Mouse (Mus musculus): ENCODE results near the gene Plpp4. TPM values are rescaled to one million over a fixed set of nuclear protein-coding genes. Genes with fewer than 3 reads are reported as not detected.

Gene Plpp4
- total RNA-seq (2012; rRNA removed): not detected in 2 replicates
- total RNA-seq (2014; rRNA removed): not detected in 2 replicates
- polyA plus RNA-seq (2012; ENCODE audit: insufficient read length, low read depth): not detected in 2 replicates

- no peaks in the 10 kb centered on the region for H3K9me3 ChIP-seq (replicated peaks; ENCODE audit: low read length)
- DNase-seq (ENCODE audit: extremely low read depth): no peak
- H3K79me2 ChIP-seq (replicated peaks; ENCODE audit: control insufficient read depth, extremely low read depth, insufficient read depth, poor library complexity, severe bottlenecking): no peaks in the 10 kb centered on the region
- H3K27me3 ChIP-seq (replicated peaks): peaks cover 84% of the 10 kb centered on the region
- H3K4me1 ChIP-seq (ENCODE audit: control insufficient read depth in 1 of 2, insufficient read depth in 2 of 2): no peaks in the 10 kb centered on the region
- dilution Hi-C loops (cut with MboI; ENCODE audit: extremely low pct_ligation_motif_present, extremely low pct_unique_long_range_greater_than_20kb, low sequenced_read_pairs) (no loop called here), in situ Hi-C loops (cut with MboI; ENCODE audit: low pct_ligation_motif_present, low pct_unique_long_range_greater_than_20kb, low sequenced_read_pairs) (no loop called here)
- no peak within 1 kb of the TSS for H3K9ac ChIP-seq (ENCODE audit: insufficient read depth, low read depth)
- no peak within 1 kb of the TSS for H3K4me3 ChIP-seq (replicated peaks in 1 of 3; ENCODE audit: low read depth in 2 of 3, low read length in 2 of 3, poor library complexity in 1 of 3)
- no peaks in the 10 kb centered on the region for H3K36me3 ChIP-seq (replicated peaks in 1 of 2; ENCODE audit: control insufficient read depth in 1 of 2, insufficient read depth in 1 of 2, low read length in 1 of 2)
- no peak for TF ChIP-seq MYC (IDR thresholded peaks at IDR 0.05; ENCODE audit: low read depth, low read length)
- no peak for TF ChIP-seq POLR2A (IDR thresholded peaks at IDR 0.05; ENCODE audit: low read depth, low read length)
- TF ChIP-seq MAX (IDR thresholded peaks at IDR 0.05; ENCODE audit: low read length): no peak
- TF ChIP-seq SIN3A (IDR thresholded peaks at IDR 0.05; ENCODE audit: low read length): no peak
- TF ChIP-seq ETS1 (conservative IDR thresholded peaks at IDR 0.05; ENCODE audit: low read depth, low read length): no peak
- no peak for TF ChIP-seq RAD21 (IDR thresholded peaks at IDR 0.05; ENCODE audit: low read depth, low read length)
- TF ChIP-seq HCFC1 (IDR thresholded peaks at IDR 0.05; ENCODE audit: low read depth, low read length): no peak
- no peak for TF ChIP-seq ZNF384 (IDR thresholded peaks at IDR 0.05; ENCODE audit: low read depth, low read length)
- TF ChIP-seq MXI1 (IDR thresholded peaks at IDR 0.05; ENCODE audit: low read depth, low read length): no peak
- no peak for TF ChIP-seq ZMIZ1 (IDR thresholded peaks at IDR 0.05; ENCODE audit: low read depth, low read length)
- no peak for TF ChIP-seq TCF12 (IDR thresholded peaks at IDR 0.05; ENCODE audit: low read depth, low read length)
- no peak for TF ChIP-seq E2F4 (IDR thresholded peaks at IDR 0.05; ENCODE audit: insufficient replicate concordance, low read depth, low read length)
- no peak for TF ChIP-seq ELF1 (IDR thresholded peaks at IDR 0.05; ENCODE audit: low read depth, low read length)
- TF ChIP-seq CTCF (conservative IDR thresholded peaks at IDR 0.05 in 1 of 2, IDR thresholded peaks at IDR 0.05 in 1 of 2; ENCODE audit: low read depth in 2 of 2, low read length in 2 of 2): no peak
- no peak for TF ChIP-seq GABPA (IDR thresholded peaks at IDR 0.05; ENCODE audit: insufficient replicate concordance, low read depth, low read length)
- TF ChIP-seq CHD2 (IDR thresholded peaks at IDR 0.05; ENCODE audit: low read length): no peak
- no peak for TF ChIP-seq IRF4 (IDR thresholded peaks at IDR 0.05; ENCODE audit: low read depth, low read length)
- no peak within 1 kb of the TSS for H3K4me2 ChIP-seq (ENCODE audit: insufficient read depth, low read depth, poor library complexity, severe bottlenecking)
- H3K27ac ChIP-seq (ENCODE audit: insufficient read depth, low read depth): no peak within 1 kb of the TSS
Observed at GRCm38 (mm10) chr7:129256621-129257373, at the start of gene Plpp4. Plpp4 (plus strand) TSS chr7:129257031.

GRCm38 (mm10) chr7:129215926-129216543, 40.8 kb upstream of the Plpp4 start:
- TF ChIP-seq MAX (IDR thresholded peaks at IDR 0.05; ENCODE audit: low read length) (no peak), IRF4 (IDR thresholded peaks at IDR 0.05; ENCODE audit: low read depth, low read length) (no peak), USF1 (IDR thresholded peaks at IDR 0.05; ENCODE audit: low read depth, low read length) (no peak), TBP (conservative IDR thresholded peaks at IDR 0.05; ENCODE audit: low read depth, low read length) (no peak), NELFE (IDR thresholded peaks at IDR 0.05; ENCODE audit: low read depth, low read length) (no peak), ZC3H11A (IDR thresholded peaks at IDR 0.05; ENCODE audit: low read depth, low read length) (no peak), ZNF384 (IDR thresholded peaks at IDR 0.05; ENCODE audit: low read depth, low read length) (no peak), TCF12 (IDR thresholded peaks at IDR 0.05; ENCODE audit: low read depth, low read length) (no peak), USF2 (conservative IDR thresholded peaks at IDR 0.05; ENCODE audit: low read depth, low read length) (no peak), ZKSCAN1 (IDR thresholded peaks at IDR 0.05; ENCODE audit: borderline replicate concordance, low read depth, low read length) (no peak), NRF1 (IDR thresholded peaks at IDR 0.05; ENCODE audit: low read depth, low read length) (no peak), CHD2 (IDR thresholded peaks at IDR 0.05; ENCODE audit: low read length) (no peak), ETS1 (conservative IDR thresholded peaks at IDR 0.05; ENCODE audit: low read depth, low read length) (no peak), MAFK (IDR thresholded peaks at IDR 0.05; ENCODE audit: insufficient replicate concordance, low read length) (no peak), ZMIZ1 (IDR thresholded peaks at IDR 0.05; ENCODE audit: low read depth, low read length) (no peak), MXI1 (IDR thresholded peaks at IDR 0.05; ENCODE audit: low read depth, low read length) (no peak), RAD21 (IDR thresholded peaks at IDR 0.05; ENCODE audit: low read depth, low read length) (no peak), JUN (IDR thresholded peaks at IDR 0.05; ENCODE audit: insufficient read depth, low read depth, low read length) (no peak)
- no peak for DNase-seq (ENCODE audit: extremely low read depth)

More at GRCm38 (mm10) chr7:129215926-129216543, 40.8 kb upstream of the Plpp4 start:
- Histone ChIP-seq H3K36me3 (replicated peaks in 1 of 2; ENCODE audit: control insufficient read depth in 1 of 2, insufficient read depth in 1 of 2, low read length in 1 of 2) (no peaks in the 10 kb centered on the region), H3K4me1 (ENCODE audit: control insufficient read depth in 1 of 2, insufficient read depth in 2 of 2) (no peaks in the 10 kb centered on the region), H3K4me2 (ENCODE audit: insufficient read depth, low read depth, poor library complexity, severe bottlenecking) (no peak overlapping the region), H3K9ac (ENCODE audit: insufficient read depth, low read depth) (no peak overlapping the region), H3K9me3 (replicated peaks; ENCODE audit: low read length) (no peaks in the 10 kb centered on the region), H3K79me2 (replicated peaks; ENCODE audit: control insufficient read depth, extremely low read depth, insufficient read depth, poor library complexity, severe bottlenecking) (no peaks in the 10 kb centered on the region), H3K4me3 (replicated peaks in 1 of 3; ENCODE audit: low read depth in 2 of 3, low read length in 2 of 3, poor library complexity in 1 of 3) (no peak overlapping the region), H3K27me3 (replicated peaks) (peaks cover 66% of the 10 kb centered on the region), H3K27ac (ENCODE audit: insufficient read depth, low read depth) (no peak overlapping the region)
- dilution Hi-C loops (cut with MboI; ENCODE audit: extremely low pct_ligation_motif_present, extremely low pct_unique_long_range_greater_than_20kb, low sequenced_read_pairs): no loop called here
- in situ Hi-C loops (cut with MboI; ENCODE audit: low pct_ligation_motif_present, low pct_unique_long_range_greater_than_20kb, low sequenced_read_pairs): no loop called here
